Mouse (Mus musculus) forebrain, embryonic 12.5 days (tissue): Measurements from ENCODE around the gene Cacfd1. TPM values are rescaled to one million over a fixed set of nuclear protein-coding genes. Genes with fewer than 3 reads are reported as not detected.

Experiments used
- ATAC-seq: fragments of 200-750 bp; cut with Nextera tagmentation; 2 replicates; pipeline ENCODE4 v1.8.0; 2017; ENCODE audit warnings: moderate TSS enrichment; ENCODE audit not compliant: low FRiP score
- H3K27ac ChIP-seq: fragments of 300-500 bp; sonication (generic); 2 replicates; pipeline ENCODE4 v1.5.1; 2016; ENCODE audit warnings: mild to moderate bottlenecking
- H3K27me3 ChIP-seq: fragments of 300-500 bp; sonication (generic); 2 replicates; pipeline ENCODE4 v1.6.1; 2016; ENCODE audit warnings: mild to moderate bottlenecking
- H3K36me3 ChIP-seq: fragments of 300-500 bp; sonication (generic); replicated peaks from 2 replicates; pipeline ENCODE4 v1.6.1; 2016; ENCODE audit warnings: mild to moderate bottlenecking
- H3K4me1 ChIP-seq: fragments of 300-500 bp; sonication (generic); 2 replicates; pipeline ENCODE4 v1.6.1; 2016
- H3K4me2 ChIP-seq: fragments of 300-500 bp; sonication (generic); 2 replicates; pipeline ENCODE4 v1.6.1; 2016; ENCODE audit warnings: mild to moderate bottlenecking, moderate library complexity
- H3K4me3 ChIP-seq: fragments of 300-500 bp; sonication (generic); replicated peaks from 2 replicates; pipeline ENCODE4 v1.5.1; 2016; ENCODE audit warnings: mild to moderate bottlenecking
- H3K9ac ChIP-seq: fragments of 300-500 bp; sonication (generic); 2 replicates; pipeline ENCODE4 v1.6.1; 2016; ENCODE audit warnings: mild to moderate bottlenecking
- H3K9me3 ChIP-seq: fragments of 300-500 bp; sonication (generic); 2 replicates; pipeline ENCODE4 v1.6.1; 2016
- WGBS: fragments of 180-500 bp; shearing (Covaris S2); methylation state at CpG from one replicate; pipeline ENCODE4 v1.1.7; 2016; 5-methylcytosine and 5-hydroxymethylcytosine counted together
- polyA plus RNA-seq: library from polyadenylated mRNA; unstranded; fragments of >200 nt; fragmentation: Nextera tagmentation; extraction: Ambion mirVana; gene quantifications from 2 replicates; pipeline ENCODE4 v1.2.1, GENCODE M21; 2016

Gene Cacfd1
- polyA plus RNA-seq, 1 experiment from 2014 or later: 120 TPM

DNA sequence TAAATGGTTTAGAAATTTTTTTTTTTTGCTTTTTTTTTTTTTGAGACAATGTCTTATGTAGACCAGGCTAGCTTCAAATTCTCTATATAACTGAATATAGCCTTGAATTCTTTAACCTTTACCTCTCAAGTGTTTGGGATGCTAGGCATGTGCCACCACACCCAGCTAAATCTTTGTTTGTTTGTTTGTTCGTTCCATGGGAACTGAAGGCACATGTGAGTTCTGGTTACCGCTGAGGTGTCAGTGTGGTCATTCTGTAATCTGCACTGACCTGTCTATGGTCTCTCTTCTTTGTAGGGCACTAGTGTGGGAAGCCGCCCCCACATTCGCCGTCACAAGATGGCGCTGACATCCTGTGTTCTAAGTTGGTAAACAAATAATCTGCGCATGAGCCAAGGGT is 11.7 kb upstream of the Cacfd1 start:
- Histone ChIP-seq H3K27me3 (no peaks in the 10 kb centered on the region), H3K9me3 (no peaks in the 10 kb centered on the region), H3K36me3 (no peaks in the 10 kb centered on the region), H3K9ac (no peak overlapping the region), H3K4me3 (no peak overlapping the region), H3K4me2 (no peak overlapping the region), H3K4me1 (no peaks in the 10 kb centered on the region), H3K27ac (no peak overlapping the region)
- 94% methylated on average over 7 of the region's 7 CpGs for WGBS
- no peak for ATAC-seq

DNA sequence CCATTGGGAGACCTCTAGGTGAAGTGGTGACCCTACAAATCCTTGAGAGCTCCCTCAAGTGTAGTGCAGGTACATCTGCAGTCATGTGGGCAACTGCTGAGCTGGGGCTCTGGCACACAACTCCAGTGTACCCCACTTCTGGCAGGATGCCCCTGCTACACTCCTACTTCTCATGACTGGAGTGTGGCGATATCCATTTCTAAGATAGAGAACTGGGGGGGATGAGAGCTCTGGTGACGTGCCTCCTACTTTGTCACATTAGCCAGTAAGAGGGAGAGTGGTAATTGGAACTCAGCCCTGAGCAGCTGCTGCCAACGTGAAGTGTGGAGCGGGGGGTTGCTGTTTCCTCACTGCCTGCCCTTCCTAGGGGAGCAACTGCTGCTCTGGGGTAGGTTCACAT is 3.5 kb upstream of the Cacfd1 start:
- Histone ChIP-seq H3K9me3 (no peaks in the 10 kb centered on the region), H3K4me1 (peaks cover 17% of the 10 kb centered on the region), H3K9ac (no peak overlapping the region), H3K27ac (no peak overlapping the region), H3K4me3 (no peak overlapping the region), H3K4me2 (no peak overlapping the region), H3K27me3 (0 out of 2 replicates have a peak, but pooled peaks cover 3% of the 10 kb centered on the region), H3K36me3 (no peaks in the 10 kb centered on the region)
- WGBS: 70% methylated on average over 4 of the region's 4 CpGs
- ATAC-seq: no peak

DNA sequence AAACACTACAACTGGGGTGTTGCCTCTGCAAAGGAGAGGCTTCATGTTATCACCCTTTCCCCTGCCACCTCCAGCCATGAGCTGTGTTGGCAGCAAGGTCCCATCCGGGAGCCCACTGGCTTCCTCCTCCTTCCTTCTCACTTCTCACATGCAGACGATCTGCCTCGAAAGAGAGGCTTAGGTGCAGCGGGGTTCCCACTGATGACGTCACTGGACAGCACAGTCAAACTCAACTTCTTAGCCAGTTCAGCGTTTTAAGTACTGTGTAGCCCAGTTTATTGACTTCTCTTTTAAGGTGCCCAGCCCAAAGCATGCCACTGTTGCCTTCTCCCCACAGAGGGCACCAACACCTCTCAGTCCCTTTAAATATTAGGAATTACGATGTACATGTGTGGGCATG is 2.0 kb upstream of the Cacfd1 start:
- no peaks in the 10 kb centered on the region for H3K9me3 ChIP-seq
- peaks cover 25% of the 10 kb centered on the region for H3K4me1 ChIP-seq
- no peak overlapping the region for H3K4me2 ChIP-seq
- H3K9ac ChIP-seq: no peak overlapping the region
- no peak for ATAC-seq
- no peaks in the 10 kb centered on the region for H3K36me3 ChIP-seq
- no peak overlapping the region for H3K27ac ChIP-seq
- 0 out of 2 replicates have a peak, but pooled peaks cover 3% of the 10 kb centered on the region for H3K27me3 ChIP-seq
- H3K4me3 ChIP-seq: no peak overlapping the region
- WGBS: 70% methylated on average over 7 of the region's 7 CpGs

DNA sequence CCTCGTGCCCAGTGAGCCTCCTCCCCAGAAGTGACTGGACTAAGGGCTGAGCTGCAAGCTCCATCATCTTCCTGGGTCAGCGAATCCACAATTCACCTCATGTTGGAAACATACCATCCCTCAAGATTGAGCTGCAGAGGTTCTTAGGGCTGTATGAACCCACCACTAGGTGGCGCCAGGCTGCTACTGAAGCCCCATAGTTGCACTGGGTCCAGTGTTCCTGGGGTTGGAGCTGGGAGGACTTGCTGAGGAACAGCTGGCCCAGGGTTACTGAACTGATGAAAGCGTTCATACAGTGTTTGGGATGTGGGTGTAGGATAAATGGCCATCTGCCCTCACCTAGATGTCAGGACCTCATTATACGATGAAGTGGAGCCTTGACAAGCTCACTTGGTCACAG is 8.1 kb downstream of the Cacfd1 start:
- Histone ChIP-seq H3K27me3 (no peaks in the 10 kb centered on the region), H3K4me1 (no peaks in the 10 kb centered on the region), H3K36me3 (peaks cover 70% of the 10 kb centered on the region), H3K9ac (no peak overlapping the region), H3K9me3 (no peaks in the 10 kb centered on the region), H3K4me2 (no peak overlapping the region), H3K4me3 (no peak overlapping the region), H3K27ac (no peak overlapping the region)
- 57% methylated on average over 5 of the region's 5 CpGs for WGBS
- ATAC-seq: peak; percentile 65

DNA sequence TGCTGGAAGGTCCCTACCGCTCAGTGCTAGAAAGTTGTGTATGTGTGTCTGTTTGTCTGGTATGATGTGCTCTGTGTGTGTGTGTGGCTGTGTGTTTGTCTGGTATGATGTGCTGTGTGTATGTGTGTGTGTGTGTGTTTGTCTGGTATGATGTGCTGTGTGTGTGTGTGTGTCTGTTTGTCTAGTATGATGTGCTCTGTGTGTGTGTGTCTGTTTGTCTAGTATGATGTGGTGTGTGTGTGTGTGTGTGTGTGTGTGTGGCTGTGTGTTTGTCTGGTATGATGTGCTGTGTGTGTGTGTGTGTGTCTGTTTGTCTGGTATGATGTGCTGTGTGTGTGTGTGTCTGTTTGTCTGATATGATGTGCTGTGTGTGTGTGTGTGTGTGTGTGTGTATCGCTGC is 9.8 kb downstream of the Cacfd1 start:
- peaks cover 56% of the 10 kb centered on the region for H3K36me3 ChIP-seq
- no peaks in the 10 kb centered on the region for H3K27me3 ChIP-seq
- no peak for ATAC-seq
- no peak overlapping the region for H3K4me2 ChIP-seq
- H3K9ac ChIP-seq: no peak overlapping the region
- 87% methylated on average over 2 of the region's 2 CpGs for WGBS
- H3K4me3 ChIP-seq: no peak overlapping the region
- no peaks in the 10 kb centered on the region for H3K9me3 ChIP-seq
- H3K27ac ChIP-seq: no peak overlapping the region
- no peaks in the 10 kb centered on the region; the same call in 1 of the 2 replicates for H3K4me1 ChIP-seq

DNA sequence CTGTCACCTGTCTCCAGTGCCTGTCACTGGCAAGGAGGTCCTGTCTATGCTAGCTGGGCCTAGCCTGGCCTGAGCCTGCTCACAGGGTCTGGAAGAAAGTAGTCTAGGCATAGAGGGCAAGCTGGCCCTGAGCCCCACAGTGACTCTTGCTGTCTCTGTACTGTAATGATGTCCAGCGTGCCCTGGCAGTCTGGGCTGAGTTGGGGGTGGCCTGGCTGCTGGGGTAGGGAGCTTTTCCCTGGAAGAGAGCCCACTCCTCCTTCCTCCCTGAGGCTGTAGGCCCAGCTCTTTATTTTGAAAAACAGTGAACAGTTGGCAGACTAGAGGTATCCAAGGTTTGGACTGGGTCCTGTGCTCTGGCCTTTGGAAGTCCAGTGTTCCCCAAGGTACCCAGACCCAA is 11.4 kb downstream of the Cacfd1 start:
- Histone ChIP-seq H3K36me3 (peaks cover 40% of the 10 kb centered on the region), H3K9me3 (no peaks in the 10 kb centered on the region), H3K27me3 (no peaks in the 10 kb centered on the region), H3K27ac (no peak overlapping the region), H3K4me3 (no peak overlapping the region), H3K4me1 (no peaks in the 10 kb centered on the region; the same call in 1 of the 2 replicates), H3K4me2 (no peak overlapping the region), H3K9ac (no peak overlapping the region)
- 100% methylated on average over 1 of the region's 1 CpGs for WGBS
- no peak for ATAC-seq

DNA sequence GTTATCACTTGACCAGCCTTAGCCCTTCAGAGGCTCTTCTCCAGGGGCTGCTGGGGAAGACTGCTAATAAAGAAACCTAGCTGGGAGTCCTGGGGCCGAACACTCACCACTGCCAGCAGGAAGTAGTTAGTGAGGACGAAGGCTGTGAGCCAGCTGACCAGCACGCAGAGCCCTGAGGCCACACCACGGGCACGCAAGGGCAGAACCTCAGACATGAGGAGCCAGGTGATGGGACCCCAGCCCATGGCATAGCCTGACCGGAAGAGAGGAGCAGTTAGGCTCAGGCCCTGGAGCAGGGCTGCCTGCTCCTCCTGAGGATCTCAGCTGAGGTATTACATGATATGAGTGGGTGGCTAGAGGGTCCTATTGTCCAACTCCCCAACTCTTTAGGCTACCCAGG is 12.9 kb downstream of the Cacfd1 start:
- Histone ChIP-seq H3K9ac (no peak overlapping the region), H3K9me3 (no peaks in the 10 kb centered on the region), H3K27me3 (peaks cover 4% of the 10 kb centered on the region; the same call in 1 of the 2 replicates), H3K4me2 (no peak overlapping the region), H3K27ac (no peak overlapping the region), H3K4me1 (peaks cover 4% of the 10 kb centered on the region), H3K36me3 (peaks cover 25% of the 10 kb centered on the region), H3K4me3 (no peak overlapping the region)
- WGBS: 89% methylated on average over 6 of the region's 6 CpGs
- no peak for ATAC-seq

DNA sequence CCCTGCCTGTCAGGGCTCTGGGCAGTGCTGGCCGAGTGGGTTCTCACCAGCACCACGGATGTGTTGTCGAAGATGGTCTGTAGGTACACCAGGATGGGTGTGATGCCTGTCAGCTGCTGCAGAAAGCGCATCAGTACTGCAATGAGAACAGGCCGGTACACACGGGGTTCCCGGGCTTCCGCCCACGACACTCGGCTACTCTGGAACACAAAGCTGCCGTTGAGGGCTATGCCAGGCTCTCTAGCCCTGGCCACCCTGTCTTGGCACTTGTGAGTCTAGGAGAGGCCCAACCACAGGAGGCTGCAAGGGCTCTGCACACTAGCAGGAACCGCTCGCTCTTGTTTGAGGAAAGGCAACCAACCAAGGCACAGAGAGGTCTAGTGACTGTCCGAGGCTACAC is 14.4 kb downstream of the Cacfd1 start:
- Histone ChIP-seq H3K36me3 (peaks cover 10% of the 10 kb centered on the region), H3K4me2 (no peak overlapping the region), H3K9ac (no peak overlapping the region), H3K27me3 (peaks cover 13% of the 10 kb centered on the region), H3K9me3 (no peaks in the 10 kb centered on the region), H3K4me1 (peaks cover 10% of the 10 kb centered on the region), H3K4me3 (no peak overlapping the region), H3K27ac (no peak overlapping the region)
- ATAC-seq: no peak
- WGBS: 88% methylated on average over 14 of the region's 14 CpGs

DNA sequence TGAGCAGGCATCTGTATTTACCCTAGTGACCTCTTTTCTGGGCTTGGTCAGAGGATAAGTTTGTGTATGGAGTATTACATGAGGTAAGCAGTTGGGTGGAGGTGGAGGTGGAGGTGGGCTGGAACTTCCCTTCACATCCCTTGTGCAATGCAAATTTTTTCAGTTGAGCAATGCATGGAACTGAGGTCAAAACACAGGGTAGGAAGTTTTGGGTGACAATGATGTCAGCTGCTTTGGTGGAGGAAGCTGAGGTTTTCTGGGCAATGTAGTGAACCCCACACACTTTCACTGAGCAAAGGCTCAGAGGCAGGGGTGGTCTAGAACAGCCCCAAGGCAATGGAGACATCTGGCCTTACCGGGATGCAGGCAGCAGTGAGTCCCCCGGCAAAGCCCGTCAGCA is 15.8 kb downstream of the Cacfd1 start:
- peaks cover 10% of the 10 kb centered on the region for H3K4me1 ChIP-seq
- H3K9me3 ChIP-seq: no peaks in the 10 kb centered on the region
- no peak overlapping the region for H3K4me2 ChIP-seq
- no peak for ATAC-seq
- 93% methylated on average over 3 of the region's 3 CpGs for WGBS
- peaks cover 18% of the 10 kb centered on the region for H3K27me3 ChIP-seq
- H3K9ac ChIP-seq: no peak overlapping the region
- H3K27ac ChIP-seq: no peak overlapping the region
- no peak overlapping the region for H3K4me3 ChIP-seq
- H3K36me3 ChIP-seq: no peaks in the 10 kb centered on the region

DNA sequence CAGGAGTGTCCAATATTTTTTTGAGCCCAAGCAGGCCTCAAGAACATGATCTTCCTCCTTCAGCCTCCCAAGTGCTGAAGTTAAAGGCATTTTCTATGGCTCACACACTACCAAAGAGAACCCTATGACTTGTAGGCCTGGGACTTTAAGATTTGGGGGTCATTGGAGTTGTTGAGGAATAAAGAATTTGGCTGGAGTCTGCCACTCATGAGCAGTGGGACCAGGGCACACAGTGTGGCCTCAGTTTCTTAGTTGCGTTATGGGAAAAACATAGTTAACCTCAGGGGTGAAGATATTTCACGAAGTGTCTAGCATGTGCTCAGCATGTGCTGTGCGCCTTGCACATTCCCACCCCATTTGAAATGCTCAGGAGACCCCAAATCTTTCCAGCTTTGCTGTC is 16.6 kb downstream of the Cacfd1 start:
- Histone ChIP-seq H3K4me3 (no peak overlapping the region), H3K27ac (no peak overlapping the region), H3K9ac (no peak overlapping the region), H3K4me2 (no peak overlapping the region), H3K36me3 (no peaks in the 10 kb centered on the region), H3K4me1 (peaks cover 10% of the 10 kb centered on the region), H3K27me3 (peaks cover 19% of the 10 kb centered on the region), H3K9me3 (no peaks in the 10 kb centered on the region)
- ATAC-seq: no peak
- WGBS: 93% methylated on average over 3 of the region's 3 CpGs

DNA sequence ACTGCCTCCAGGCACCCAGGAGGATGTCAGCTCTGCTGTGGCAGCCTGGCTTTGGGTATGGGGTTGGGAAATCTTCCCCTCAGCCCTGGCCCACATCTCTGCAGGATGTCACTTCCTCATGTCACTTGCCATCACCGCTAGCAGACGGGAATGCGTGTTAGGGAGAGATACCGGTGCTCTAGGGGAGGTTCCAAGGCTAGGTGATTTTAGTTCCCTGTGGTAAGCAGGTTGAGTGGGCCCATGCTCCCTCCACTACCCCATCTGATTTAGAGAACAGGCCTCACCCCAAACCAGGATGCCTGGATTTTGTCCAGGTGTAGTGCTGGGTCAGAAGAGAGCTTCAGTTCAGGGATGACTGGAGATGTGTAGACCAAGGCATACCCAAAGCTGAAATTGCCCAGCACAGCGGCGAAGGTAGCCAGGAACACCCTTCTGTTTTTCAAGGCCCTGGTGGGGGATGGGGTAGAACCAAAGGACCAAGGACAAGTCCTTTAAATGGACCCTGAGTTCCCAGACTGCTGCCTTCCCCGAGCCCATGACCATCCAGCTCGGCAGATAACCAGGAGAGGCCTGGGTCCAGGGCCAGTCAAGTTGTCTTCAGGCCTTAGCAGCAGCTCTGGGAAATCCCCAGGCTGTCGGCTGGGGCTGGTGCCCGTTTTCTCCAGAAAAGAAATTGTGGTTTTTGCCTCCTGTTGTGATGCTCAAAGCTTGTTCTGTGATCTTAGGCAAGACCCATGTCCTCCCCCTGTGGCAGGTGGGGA is 17.3 kb downstream of the Cacfd1 start:
- peaks cover 19% of the 10 kb centered on the region for H3K27me3 ChIP-seq
- no peaks in the 10 kb centered on the region for H3K9me3 ChIP-seq
- H3K36me3 ChIP-seq: no peaks in the 10 kb centered on the region
- WGBS: 80% methylated on average over 10 of the region's 10 CpGs
- peak overlapping the region; percentile 28 for H3K4me3 ChIP-seq
- no peak overlapping the region for H3K27ac ChIP-seq
- no peak for ATAC-seq
- H3K4me2 ChIP-seq: peak overlapping the region; percentile 52
- peaks cover 10% of the 10 kb centered on the region for H3K4me1 ChIP-seq
- peak overlapping the region; percentile 30; the same call in 1 of the 2 replicates for H3K9ac ChIP-seq

DNA sequence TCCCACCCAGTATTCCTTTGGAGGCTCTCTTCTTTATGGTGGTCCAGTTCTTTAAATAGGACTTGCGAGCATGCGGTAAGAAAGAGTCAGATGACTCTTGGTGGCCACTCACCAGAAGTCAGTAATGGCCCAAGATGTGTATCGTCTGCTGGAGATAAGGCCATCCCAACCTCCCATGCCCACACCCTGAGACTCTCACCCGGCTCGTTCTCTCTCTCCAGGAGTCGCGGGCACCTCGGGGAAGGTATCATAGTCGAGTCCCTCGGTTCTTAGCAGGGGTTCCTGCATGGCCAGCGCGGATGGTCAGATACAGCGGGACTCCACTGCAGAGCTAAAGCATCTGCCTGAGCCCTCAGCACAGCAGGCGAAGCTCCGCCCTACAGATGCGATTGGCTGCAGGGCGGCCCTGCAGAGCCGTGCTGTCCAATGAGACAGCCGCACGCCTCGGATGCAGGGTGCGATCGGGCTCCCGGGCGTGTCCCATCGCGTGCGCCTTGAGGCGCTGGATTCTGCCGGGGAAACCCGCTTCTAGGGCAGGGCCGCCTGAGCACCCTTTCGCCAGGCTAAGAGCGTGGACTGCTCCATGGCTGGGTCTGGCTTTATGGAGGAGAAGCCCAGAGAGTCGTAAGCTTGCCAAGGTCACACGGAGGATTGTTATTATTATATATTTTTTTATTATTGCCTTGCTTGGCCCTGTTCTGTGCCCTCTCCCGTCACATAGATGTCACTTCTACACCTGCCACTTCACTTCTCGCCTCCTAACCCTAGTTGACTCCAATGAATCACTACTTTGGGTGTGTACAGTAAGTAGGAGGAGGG is 18.1 kb downstream of the Cacfd1 start, which contains the start of gene Slc2a6:
Slc2a6 (minus strand) TSS at position 381 of the 819 bp plus-strand sequence.
- WGBS: 3% methylated on average over 38 of the region's 38 CpGs
- peak; percentile 99 for ATAC-seq
- Histone ChIP-seq H3K4me2 (peak within 1 kb of the TSS; percentile 52), H3K9me3 (no peaks in the 10 kb centered on the region), H3K9ac (peak within 1 kb of the TSS; percentile 47), H3K27ac (no peak within 1 kb of the TSS), H3K27me3 (peaks cover 19% of the 10 kb centered on the region), H3K4me3 (peak within 1 kb of the TSS; percentile 28), H3K36me3 (no peaks in the 10 kb centered on the region), H3K4me1 (peaks cover 10% of the 10 kb centered on the region)
